Mouse (Mus musculus): ENCODE measurements around the gene Dock6.
"Not testable (repeated sequence)": the region's sequence is repeated elsewhere in the genome, so short reads cannot be mapped to it uniquely, and the experiment has no call there.

Gene Dock6

DNA sequence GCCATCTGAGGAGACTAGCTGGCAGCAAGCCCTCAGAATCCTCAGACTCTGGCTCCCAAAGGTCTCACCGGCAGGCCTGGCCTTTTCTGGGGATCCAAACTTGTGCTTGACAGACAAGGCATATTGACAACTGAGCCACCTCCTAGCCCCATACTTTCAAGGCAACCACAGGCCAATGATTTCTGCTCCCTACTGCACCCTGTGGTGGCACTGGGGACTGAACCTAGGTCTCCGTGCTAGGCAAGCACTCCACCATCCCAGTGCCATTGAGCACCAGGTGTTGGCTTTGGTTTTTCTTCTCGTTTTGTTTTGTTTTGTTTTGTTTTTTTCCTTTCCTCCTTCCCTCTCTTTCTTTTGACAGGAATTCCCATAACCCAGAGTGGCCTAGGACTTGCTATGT is 43.9 kb downstream of the Dock6 start:
- no peak for DNase-seq (ENCODE audit: low spot score in 2 of 2)

DNA sequence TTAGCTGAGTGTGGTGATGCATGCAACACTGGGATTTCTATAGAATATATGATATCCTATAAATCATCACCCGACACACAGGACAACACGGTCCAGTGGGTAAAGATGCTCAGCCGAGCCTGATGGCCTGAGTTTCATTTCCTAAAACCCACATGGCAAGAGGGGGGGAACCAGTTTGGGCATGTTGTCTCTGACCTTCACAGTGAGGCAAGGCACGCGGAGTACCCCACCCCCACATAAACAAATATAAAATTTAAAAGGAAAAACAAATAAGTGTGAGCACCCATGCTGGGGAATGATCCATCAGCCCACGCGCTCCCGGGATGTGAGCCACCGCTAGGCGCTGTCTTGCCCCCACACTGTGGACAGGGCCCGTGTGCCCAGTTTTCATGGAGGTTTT is 45.5 kb downstream of the Dock6 start:
- peak in 1 of 2 experiments; percentile 12 for DNase-seq (ENCODE audit: low spot score in 2 of 2)

DNA sequence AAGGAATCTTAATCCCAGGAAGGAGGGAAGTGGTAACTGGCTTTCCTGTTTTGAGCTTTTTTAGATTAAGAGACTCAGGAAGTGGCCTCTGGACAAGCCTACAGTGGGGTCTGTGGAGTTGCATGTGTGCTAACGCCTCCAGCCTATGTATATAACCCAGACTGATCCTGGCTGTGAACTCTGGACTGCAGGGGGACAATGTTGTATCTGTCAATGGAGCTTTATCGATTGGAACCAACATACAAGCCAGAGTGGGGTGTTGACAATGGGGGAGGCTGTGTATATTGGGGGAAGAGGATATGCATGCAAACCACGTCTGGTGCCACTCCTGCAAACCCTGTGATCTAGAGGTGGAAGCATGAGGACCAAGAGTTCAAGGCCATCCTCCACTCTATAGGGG is 46.1 kb downstream of the Dock6 start:
- no peak for DNase-seq (ENCODE audit: low spot score in 2 of 2)

DNA sequence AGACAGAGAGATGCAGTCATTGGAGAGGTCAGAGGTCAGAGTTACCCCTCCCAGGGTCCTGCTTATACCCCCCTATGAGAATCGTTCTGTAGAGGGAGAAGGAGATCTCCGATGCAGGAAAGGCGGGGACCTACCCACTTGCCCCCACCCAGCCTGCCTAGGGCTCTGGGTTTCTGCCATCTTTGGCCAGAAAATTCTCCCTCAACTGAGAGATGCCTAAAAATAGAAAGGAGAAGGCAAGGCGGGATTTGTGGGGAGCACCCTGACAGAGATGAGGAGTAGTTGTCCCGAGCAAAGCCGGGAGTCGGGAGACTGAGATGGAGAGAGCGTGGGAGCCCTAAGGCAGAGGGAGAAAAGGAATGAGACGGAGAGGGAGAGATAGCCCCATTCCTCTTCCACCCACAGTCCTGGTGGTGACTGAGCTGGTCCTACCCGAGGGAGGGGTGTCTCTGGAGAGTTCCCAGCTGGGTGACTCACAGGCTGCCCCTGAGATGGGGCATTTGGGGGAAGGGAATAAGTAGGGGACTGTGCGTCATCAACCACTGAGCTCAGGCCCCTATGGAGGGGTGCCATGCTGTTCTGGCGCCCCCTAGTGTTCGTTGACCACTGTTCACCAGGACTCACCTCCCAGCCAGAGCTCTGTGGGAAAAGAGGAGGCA is 48.3 kb downstream of the Dock6 start:
- DNase-seq (ENCODE audit: low spot score in 2 of 2), result peak; percentile 77 to 88

- DNase-seq (ENCODE audit: low spot score in 2 of 2), result no peak
These were observed 50.8 kb downstream of the Dock6 start for GRCm38 (mm10) chr9:21801591-21801990.

GRCm38 (mm10) chr9:21801121-21801520 is 51.3 kb downstream of the Dock6 start:
- DNase-seq (ENCODE audit: low spot score in 2 of 2), result no peak

DNA sequence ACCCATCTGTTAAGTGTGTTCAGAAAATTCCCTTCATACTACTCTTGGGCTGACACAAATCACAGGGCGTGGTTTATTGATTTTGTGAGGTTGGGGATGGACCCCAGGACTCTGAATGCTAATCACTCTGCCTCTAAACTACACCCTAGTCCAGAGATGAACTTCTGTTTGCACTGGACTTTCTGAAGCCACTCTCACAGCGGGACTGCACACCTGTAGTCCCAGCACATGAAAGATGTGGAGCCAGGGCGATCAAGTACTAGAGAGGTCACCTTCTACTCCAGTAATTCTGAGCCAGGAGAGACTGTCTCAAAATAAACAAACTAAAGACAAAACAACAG is 53.5 kb downstream of the Dock6 start:
- no peak for DNase-seq (ENCODE audit: low spot score in 2 of 2)

GRCm38 (mm10) chr9:21798345-21799009 is 54.0 kb downstream of the Dock6 start, which contains the start of gene Kank2:
Gene Kank2, minus strand, starts transcription at chr9:21798744.
- peak in 1 of 2 experiments; percentile 60 for DNase-seq (ENCODE audit: low spot score in 2 of 2)

- no peak for DNase-seq (ENCODE audit: low spot score in 2 of 2)
These were observed 54.5 kb downstream of the Dock6 start for GRCm38 (mm10) chr9:21797921-21798344.

DNA sequence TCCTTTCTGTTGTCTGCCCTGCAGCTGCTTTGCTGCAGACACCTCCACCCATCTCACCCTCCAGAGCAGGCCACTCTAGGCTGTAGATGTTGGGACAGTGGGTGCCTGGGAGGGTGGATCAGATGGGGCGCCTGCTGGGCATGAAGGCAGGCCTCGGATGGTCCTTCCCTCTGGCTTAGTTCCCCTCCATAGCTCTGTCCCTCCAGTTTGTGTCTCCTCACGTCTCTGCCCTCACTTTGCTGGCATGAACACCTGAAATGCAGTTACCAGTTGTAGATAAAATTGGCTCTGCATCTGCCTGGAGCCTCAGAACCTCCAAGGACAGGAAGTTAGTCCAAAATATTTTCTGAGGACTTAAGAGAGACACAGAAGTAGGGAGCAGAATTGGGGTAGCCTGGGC is 55.5 kb downstream of the Dock6 start:
- DNase-seq (ENCODE audit: low spot score in 2 of 2), result no peak

- DNase-seq (ENCODE audit: low spot score in 2 of 2), result no peak
These were observed 56.2 kb downstream of the Dock6 start for GRCm38 (mm10) chr9:21796259-21796658.

GRCm38 (mm10) chr9:21795579-21795978 is 56.9 kb downstream of the Dock6 start:
- no peak for DNase-seq (ENCODE audit: low spot score in 2 of 2)

DNA sequence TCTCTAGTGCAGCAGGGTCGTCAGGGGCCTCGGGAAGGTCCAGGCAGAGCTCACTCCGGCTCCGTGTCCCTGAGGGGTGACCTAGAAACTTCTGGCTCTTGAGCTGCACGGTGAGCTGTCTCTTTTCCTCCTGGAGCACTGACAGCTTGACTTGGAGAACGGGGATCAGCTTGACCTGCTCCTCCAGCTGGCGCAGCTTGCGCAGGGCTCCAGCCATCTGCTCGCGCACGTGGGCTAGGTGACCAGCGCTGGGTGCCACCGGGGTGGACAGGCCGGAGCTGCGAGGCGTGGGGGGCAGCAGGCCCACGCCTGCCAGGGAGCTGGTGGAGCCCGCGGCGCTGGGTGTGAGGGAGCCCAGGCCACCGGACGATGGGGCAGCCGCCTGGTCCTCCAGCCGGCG is 57.5 kb downstream of the Dock6 start:
- DNase-seq (ENCODE audit: low spot score in 2 of 2), result no peak

DNA sequence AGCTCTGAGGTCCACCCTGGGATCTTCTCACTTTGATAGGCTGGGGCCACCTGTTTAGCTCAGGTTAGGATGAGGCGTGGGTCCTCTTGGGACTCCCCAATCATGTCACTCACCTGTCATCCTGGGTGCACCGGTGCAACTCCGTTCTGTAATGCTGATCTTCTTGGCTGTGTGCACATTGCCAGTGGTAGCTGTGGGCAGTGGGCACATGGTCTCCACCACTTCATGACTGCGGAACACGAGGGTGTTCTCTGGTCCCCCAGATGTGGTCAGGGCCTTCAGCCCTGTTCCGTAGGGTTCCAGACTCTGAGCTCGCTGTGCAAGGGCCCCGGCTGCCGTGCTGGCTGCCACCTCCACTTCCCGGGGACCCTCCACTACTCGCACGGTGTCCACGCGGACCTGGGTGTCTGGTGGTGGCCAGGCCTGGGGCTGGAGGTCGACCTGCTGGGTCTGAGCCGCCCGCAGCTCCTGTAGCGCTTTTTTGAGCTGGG is 58.0 kb downstream of the Dock6 start:
- DNase-seq (ENCODE audit: low spot score in 2 of 2), result no peak

- not testable (repeated sequence) for DNase-seq (ENCODE audit: low spot score in 2 of 2)
These were observed 58.9 kb downstream of the Dock6 start for GRCm38 (mm10) chr9:21793507-21793906.

DNA sequence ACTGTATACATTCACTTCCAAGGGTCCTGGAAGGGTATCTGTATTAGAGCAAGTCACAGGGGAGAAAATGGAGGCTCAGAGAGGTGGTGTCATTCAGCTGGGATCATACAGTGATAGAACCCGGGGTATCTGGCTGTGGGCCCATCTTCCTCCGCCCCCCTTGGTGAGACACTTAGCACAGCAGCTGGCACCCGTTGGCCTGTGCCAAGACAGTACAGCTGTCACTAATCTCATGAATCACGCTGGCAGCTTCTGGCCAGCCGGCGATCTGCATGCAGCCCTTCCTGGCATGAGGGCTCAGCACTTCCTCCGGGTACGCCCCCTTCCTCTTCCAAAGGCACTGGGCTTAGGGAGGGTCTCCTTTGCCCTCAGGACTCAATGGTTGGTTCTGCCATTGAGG is 59.8 kb downstream of the Dock6 start:
- peak; percentile 37 to 62 for DNase-seq (ENCODE audit: low spot score in 2 of 2)

- DNase-seq (ENCODE audit: low spot score in 2 of 2), result no peak
These were observed 60.6 kb downstream of the Dock6 start for GRCm38 (mm10) chr9:21791861-21792260.

- DNase-seq (ENCODE audit: low spot score in 2 of 2), result no peak
These were observed 64.2 kb downstream of the Dock6 start for GRCm38 (mm10) chr9:21788234-21788633.

DNA sequence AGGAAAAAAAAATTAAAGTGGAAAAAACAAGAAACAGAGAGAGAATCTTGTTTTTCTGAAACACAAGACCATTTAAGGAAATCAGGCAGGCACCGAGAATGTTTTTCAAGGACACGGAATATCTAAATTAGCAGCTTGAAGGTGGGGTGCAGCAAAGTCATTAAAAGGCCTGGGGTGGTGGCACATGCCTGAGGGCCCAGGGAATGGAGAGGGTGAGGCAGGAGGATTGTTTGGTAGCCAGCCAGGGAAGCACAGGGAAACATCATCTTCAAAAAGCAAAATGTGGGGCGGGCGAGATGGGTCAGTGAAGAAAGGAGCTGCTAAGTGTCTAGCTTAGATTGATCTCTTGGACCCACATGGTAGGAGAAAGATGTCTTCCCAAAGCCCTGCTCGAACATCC is 64.8 kb downstream of the Dock6 start:
- no peak for DNase-seq (ENCODE audit: low spot score in 2 of 2)

- peak in 1 of 2 experiments; percentile 52 for DNase-seq (ENCODE audit: low spot score in 2 of 2)
These were observed 65.5 kb downstream of the Dock6 start for GRCm38 (mm10) chr9:21786906-21787305.

GRCm38 (mm10) chr9:21786309-21786708 is 66.1 kb downstream of the Dock6 start:
- DNase-seq (ENCODE audit: low spot score in 2 of 2), result not testable (repeated sequence)

DNA sequence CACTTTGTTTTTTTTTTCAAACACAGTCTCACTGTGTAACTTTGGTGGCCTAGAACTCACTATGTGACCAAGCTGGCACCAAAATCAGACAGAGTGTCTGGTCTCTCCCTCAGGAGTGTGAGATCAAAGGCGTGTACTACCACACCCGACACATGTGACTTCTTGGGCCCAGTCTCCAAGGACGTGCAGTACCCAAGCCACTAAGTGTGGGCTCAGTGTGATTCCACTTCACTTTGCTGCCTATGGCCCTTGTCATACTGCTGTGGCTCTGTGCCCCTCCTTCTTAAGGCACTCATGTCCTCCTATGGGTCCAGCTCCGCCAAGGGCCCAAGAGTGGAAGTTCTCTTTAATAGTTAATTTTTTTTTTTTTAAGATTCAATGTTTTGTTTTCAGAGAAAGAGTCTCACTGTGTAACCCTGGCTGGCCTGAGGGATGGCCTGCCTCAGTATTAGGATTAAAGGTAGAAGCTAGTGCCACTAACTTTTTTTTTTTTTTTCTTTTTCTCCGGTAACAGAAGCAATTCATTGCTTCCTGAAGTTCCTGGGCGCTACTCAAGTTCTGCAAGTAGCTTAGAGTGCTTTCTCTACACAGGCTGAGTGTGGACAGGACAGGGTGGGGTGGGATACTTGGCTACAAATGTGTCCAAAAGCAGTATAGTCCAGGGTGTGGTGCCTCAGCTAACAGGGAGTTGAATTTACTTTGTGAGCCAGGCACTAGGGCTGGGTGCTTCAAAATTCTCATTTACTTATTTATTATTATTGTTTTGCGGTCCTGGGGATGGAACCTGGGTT is 67.7 kb downstream of the Dock6 start:
- no peak for DNase-seq (ENCODE audit: low spot score in 2 of 2)
